Mouse (Mus musculus) WW6 (cell line): ENCODE data around the gene Ccl22.
A peak's percentile ranks its signal among the peaks of the same experiment; 100 is the strongest.

ENCODE experiments used
- DNase-seq: peaks from one replicate; pipeline ENCODE4 v3.0.0-alpha.2; 2013; ENCODE audit warnings: low read depth, low spot score

Gene Ccl22

GRCm38 (mm10) chr8:94734735-94735350 is 10.5 kb upstream of the Ccl22 start:
- no peak for DNase-seq

DNA sequence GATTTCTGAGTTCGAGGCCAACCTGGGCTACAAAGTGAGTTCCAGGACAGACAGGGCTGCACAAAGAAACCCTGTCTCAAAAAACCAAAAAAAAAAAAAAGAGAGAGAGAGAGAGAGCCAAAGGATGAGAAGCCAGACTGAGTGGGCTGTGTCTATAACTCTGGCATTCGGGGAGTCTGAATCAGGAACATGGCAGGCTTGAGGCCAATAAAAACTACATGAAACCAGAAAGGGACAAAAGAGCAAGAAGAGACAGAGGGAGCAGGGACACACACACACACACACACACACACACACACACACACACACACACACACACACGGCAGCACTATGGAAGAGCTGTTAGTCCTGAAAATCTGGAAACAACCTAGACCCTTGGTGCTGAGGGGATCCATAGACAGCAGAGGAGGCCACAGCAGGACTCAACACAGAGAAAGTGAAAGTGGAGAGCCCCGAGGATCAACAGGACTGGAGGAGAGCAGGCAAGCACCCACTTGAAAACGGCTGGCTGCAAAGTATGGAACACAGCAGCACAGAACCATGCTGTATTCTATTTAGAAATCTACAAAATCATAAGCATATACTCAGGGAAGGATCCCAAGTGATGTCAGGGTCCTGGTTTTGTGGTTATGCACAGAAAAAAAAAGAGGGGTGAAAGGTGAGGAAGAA is 9.8 kb upstream of the Ccl22 start:
- DNase-seq: no peak

GRCm38 (mm10) chr8:94739829-94740228 is 5.6 kb upstream of the Ccl22 start:
- no peak for DNase-seq

GRCm38 (mm10) chr8:94740591-94740990 is 4.8 kb upstream of the Ccl22 start:
- DNase-seq: no peak

GRCm38 (mm10) chr8:94741726-94742125 is 3.7 kb upstream of the Ccl22 start:
- DNase-seq: no peak

DNA sequence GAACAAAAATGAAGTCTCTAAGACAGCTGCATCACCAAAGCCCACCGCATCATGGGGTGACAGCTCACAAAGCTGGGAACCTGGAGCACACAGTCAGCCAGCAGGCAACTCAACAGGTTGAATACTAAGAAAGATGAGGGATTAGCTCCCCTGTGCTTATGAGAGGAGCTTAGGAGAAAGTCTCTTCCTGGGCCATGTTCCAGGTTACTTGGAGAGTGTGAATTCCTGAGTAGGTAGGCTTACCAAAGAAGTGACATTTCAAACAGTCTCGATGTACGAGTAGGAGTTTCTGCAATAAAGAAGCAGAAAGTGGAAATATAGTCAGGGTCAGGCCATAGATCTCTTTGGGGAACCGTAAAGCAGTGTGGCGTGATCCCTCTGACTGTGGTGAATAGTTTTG is 906 bp upstream of the Ccl22 start:
- no peak for DNase-seq

DNA sequence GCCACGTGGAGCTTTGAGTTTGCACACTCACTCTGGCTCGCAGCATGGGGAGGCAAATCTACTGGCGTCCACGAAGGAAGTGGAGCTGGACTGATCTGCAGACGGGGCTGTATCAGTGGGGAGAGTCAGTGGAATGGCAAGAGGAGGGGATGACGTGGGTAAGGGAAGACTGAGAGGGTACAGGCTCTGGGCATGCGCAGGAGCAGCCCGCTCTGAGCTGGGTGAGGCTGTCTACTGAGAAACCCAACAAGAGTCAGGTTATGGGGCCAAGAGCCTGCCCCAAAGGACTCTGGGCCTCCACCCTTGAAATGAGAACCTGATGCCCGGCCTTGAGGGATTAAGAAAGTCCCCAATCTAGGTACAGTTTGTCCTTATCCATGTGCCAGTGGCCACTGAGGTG is 418 bp upstream of the Ccl22 start:
- DNase-seq: no peak

- no peak for DNase-seq
Observed at GRCm38 (mm10) chr8:94746832-94747231, 1.4 kb downstream of the Ccl22 start.

DNA sequence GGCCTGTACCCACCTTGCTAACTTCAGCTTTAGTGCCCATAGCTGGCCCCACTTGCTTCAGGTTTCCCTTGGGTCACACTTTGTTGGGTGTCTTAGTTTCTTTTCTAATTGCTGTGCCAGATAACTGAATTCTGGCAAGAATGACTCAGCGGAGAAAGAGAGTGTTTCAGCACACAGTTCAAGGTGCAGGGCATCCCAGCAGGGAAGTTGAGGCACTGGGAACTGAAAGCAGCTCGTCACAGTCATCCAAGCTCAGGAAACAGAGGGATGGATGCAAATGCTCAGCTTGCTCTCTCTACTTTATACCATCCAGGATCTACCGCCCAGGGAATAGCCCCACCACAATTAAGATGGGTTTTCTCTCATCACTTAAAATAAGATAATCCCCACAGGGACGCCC is 3.0 kb downstream of the Ccl22 start:
- no peak for DNase-seq

DNA sequence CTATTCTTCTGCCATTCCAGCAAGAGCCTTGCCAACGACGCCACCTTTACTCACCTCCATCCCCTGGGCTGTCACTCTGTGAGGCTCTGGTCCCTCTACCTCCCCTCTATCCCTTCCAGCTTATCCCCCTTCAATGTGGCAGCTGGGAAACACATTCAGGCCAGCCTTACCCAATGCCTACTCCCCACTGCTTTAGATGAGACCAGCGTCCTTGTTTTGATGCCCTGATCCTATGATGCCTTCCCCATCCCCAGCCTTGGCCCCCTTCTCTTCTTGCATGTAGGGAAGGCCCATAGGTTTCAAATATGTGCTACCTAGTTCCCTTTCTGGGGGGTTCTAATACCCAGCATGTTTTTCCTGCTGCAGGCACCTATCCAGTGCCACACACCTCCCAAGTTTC is 4.6 kb downstream of the Ccl22 start:
- DNase-seq: no peak

- no peak for DNase-seq
Observed at GRCm38 (mm10) chr8:94751023-94751849, 5.8 kb downstream of the Ccl22 start.

GRCm38 (mm10) chr8:94754006-94754405 is 8.6 kb downstream of the Ccl22 start:
- DNase-seq: no peak

GRCm38 (mm10) chr8:94754486-94754885 is 9.1 kb downstream of the Ccl22 start:
- no peak for DNase-seq

DNA sequence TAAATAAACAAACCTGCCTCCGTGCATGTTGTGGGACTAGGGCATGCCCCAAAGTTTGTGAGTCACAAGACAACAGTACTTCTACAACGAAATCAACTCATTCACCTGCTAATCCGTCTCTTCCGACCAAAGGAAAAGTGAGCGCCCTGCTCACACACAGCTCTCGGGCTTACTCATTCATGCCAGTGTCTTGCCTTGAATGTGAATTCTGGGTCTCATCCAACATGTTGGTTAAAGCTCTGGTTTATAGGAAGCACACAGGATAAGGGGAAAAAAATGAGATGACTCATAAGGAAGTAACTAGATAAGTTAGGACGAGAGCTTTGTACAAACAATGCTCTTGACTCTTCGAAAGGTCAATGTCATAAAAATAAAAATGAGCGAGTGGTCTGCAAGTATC is 21.6 kb downstream of the Ccl22 start:
- no peak for DNase-seq

DNA sequence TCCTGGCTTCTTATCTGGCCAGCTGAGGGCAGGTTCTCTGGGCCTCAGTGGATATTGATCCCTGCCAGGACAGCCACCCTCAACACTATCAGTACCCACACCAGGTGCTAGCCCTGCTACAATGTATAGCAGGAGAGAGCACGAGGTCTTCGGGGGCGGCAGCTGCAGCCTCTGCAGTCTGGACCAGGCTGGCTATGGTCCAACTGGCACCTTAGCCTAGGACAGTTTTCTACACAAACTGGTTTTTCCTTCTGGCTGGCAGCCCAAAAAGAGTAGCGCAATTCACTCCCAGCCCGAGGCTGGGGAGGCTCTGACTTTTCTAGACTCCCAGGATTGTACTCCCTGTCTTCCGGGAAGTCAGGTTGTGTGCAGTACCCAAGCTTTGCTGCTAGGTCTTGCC is 25.6 kb downstream of the Ccl22 start:
- no peak for DNase-seq

- peak; percentile 77 for DNase-seq
Observed at GRCm38 (mm10) chr8:94771941-94772670, 26.7 kb downstream of the Ccl22 start, which contains the start of gene Cx3cl1. TSS of gene Cx3cl1 (plus strand) at chr8:94772009.

- no peak for DNase-seq
Observed at GRCm38 (mm10) chr8:94773048-94773447, 27.7 kb downstream of the Ccl22 start.

- no peak for DNase-seq
Observed at GRCm38 (mm10) chr8:94773700-94774171, 28.3 kb downstream of the Ccl22 start.

- no peak for DNase-seq
Observed at GRCm38 (mm10) chr8:94774601-94775000, 29.2 kb downstream of the Ccl22 start.

- no peak for DNase-seq
Observed at GRCm38 (mm10) chr8:94776346-94776745, 31.0 kb downstream of the Ccl22 start.

- DNase-seq: no peak
Observed at GRCm38 (mm10) chr8:94778036-94778435, 32.6 kb downstream of the Ccl22 start.

GRCm38 (mm10) chr8:94778473-94778872 is 33.1 kb downstream of the Ccl22 start:
- DNase-seq: no peak
